24 mouse cellular contexts compared by ENCODE assay signal in the genomic region with DNA sequence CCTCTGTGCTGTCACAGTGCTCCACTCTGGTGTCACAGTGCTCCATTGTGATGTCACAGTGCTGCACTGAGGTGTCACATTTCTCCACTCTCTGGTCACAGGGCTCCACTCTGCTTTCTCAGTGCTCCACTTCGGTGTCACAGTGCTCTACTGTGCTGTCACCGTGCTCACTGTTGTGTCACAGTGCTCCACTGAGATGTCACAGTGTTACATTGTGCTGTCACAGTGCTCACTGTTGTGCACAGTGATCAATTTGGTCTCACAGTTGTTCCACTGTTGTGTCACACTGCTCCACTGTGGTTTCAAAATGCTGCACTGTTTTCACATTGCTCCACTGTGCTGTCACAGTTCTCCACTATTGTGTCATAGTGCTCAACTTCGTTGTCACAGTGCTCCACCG.
DNase-seq lines count a peak whose midpoint lies in the region; ATAC-seq and TF ChIP-seq lines count a peak whose summit lies in the region.
"Had no signal": no experiment of that assay in that cellular context is flagged by ENCODE, and none has a peak within 500 bp of the region (broad histone marks: within the 10 kb centered on the region; RNA-seq: fewer than 3 reads in every experiment).

No protein-coding gene starts in this region.

- no peak overlapping the region for H3K27ac ChIP-seq in midbrain, embryonic 10.5 days (replicated peaks)
- no peak overlapping the region for H3K27ac ChIP-seq in midbrain, postnatal 0 days (ENCODE audit: low read depth, low read length)
- no peak overlapping the region for H3K27ac ChIP-seq in liver, postnatal 0 days (ENCODE audit: low read depth)
- H3K27ac ChIP-seq: forebrain, embryonic 13.5 days; hindbrain, embryonic 12.5 days; liver, embryonic 14.5 days; lung, embryonic 15.5 days; macrophage; midbrain, embryonic 13.5 days; neural tube, embryonic 12.5 days had no signal

- peak; percentile 62 for DNase-seq in heart, adult 11 months
- no peak for DNase-seq in heart, postnatal 14 days
- peak; percentile 9 for DNase-seq in midbrain, embryonic 10.5 days (ENCODE audit: low spot score)
- no peak for DNase-seq in midbrain, postnatal 0 days (ENCODE audit: low spot score)
- peak; percentile 5 for DNase-seq in MN1 (ENCODE audit: low spot score)
- DNase-seq in liver, postnatal 0 days = peak; percentile 11
- DNase-seq in lung, postnatal 36 days = no peak
- no peak for DNase-seq in adrenal gland, adult 2 months
- DNase-seq: B cell, adult 2 months; cerebellum, adult 11 months; cerebellum, adult 9-11 months; kidney, adult 18-20 months; retina, postnatal 1 day; right cerebral cortex, postnatal 25 days; spleen, adult 18-20 months; thymus, postnatal 14 days had no signal

- intact Hi-C loops in heart, postnatal 14 days (cut with DNase I) = no loop called here

- H3K4me3 ChIP-seq in midbrain, embryonic 10.5 days = no peak overlapping the region
- H3K4me3 ChIP-seq in midbrain, postnatal 0 days (ENCODE audit: low read depth, low read length) = no peak overlapping the region
- no peak overlapping the region for H3K4me3 ChIP-seq in liver, postnatal 0 days (ENCODE audit: low read depth, low read length)
- H3K4me3 ChIP-seq: forebrain, embryonic 13.5 days; heart, embryonic 12.5 days; hindbrain, embryonic 12.5 days; lung, embryonic 15.5 days; midbrain, embryonic 13.5 days; neural tube, embryonic 12.5 days had no signal

- H3K4me2 ChIP-seq in midbrain, postnatal 0 days (ENCODE audit: low read depth, low read length, poor library complexity, severe bottlenecking) = no peak overlapping the region
- no peak overlapping the region for H3K4me2 ChIP-seq in liver, postnatal 0 days (ENCODE audit: low read depth, low read length)
- H3K4me2 ChIP-seq: forebrain, embryonic 13.5 days; heart, embryonic 12.5 days; hindbrain, embryonic 12.5 days; lung, embryonic 15.5 days; midbrain, embryonic 13.5 days; neural tube, embryonic 12.5 days had no signal

- no peaks in the 10 kb centered on the region for H3K36me3 ChIP-seq in midbrain, embryonic 10.5 days
- no peaks in the 10 kb centered on the region for H3K36me3 ChIP-seq in midbrain, postnatal 0 days (ENCODE audit: insufficient read depth, low read length)
- H3K36me3 ChIP-seq in liver, postnatal 0 days (replicated peaks; ENCODE audit: insufficient read depth, low read length) = no peaks in the 10 kb centered on the region
- H3K36me3 ChIP-seq: heart, embryonic 12.5 days; hindbrain, embryonic 12.5 days; lung, embryonic 15.5 days; midbrain, embryonic 13.5 days; neural tube, embryonic 12.5 days had no signal

- H3K4me1 ChIP-seq in midbrain, embryonic 10.5 days = no peaks in the 10 kb centered on the region
- no peaks in the 10 kb centered on the region for H3K4me1 ChIP-seq in midbrain, postnatal 0 days (ENCODE audit: insufficient read depth, low read length)
- H3K4me1 ChIP-seq in liver, postnatal 0 days (ENCODE audit: insufficient read depth) = no peaks in the 10 kb centered on the region
- H3K4me1 ChIP-seq: forebrain, embryonic 13.5 days; heart, embryonic 12.5 days; hindbrain, embryonic 12.5 days; lung, embryonic 15.5 days; midbrain, embryonic 13.5 days; neural tube, embryonic 12.5 days had no signal

- H3K27me3 ChIP-seq in midbrain, embryonic 10.5 days (ENCODE audit: low read depth, poor library complexity, severe bottlenecking) = no peaks in the 10 kb centered on the region
- H3K27me3 ChIP-seq in midbrain, postnatal 0 days (ENCODE audit: insufficient read depth, low read length) = no peaks in the 10 kb centered on the region
- H3K27me3 ChIP-seq in liver, postnatal 0 days (ENCODE audit: insufficient read depth, low read length) = no peaks in the 10 kb centered on the region
- H3K27me3 ChIP-seq: forebrain, embryonic 13.5 days; heart, embryonic 12.5 days; hindbrain, embryonic 12.5 days; lung, embryonic 15.5 days; midbrain, embryonic 13.5 days; neural tube, embryonic 12.5 days had no signal

- no peak overlapping the region for H3K9ac ChIP-seq in midbrain, postnatal 0 days (replicated peaks; ENCODE audit: low read length, poor library complexity, severe bottlenecking)
- H3K9ac ChIP-seq in liver, postnatal 0 days (replicated peaks) = no peak overlapping the region
- H3K9ac ChIP-seq: forebrain, embryonic 13.5 days; heart, embryonic 12.5 days; hindbrain, embryonic 12.5 days; liver, embryonic 14.5 days; lung, embryonic 15.5 days; midbrain, embryonic 13.5 days; neural tube, embryonic 12.5 days had no signal

- TF ChIP-seq EP300 in liver, postnatal 0 days (IDR thresholded peaks at IDR 0.05; ENCODE audit: low read depth) = no peak

- peaks cover 94% of the 10 kb centered on the region for H3K9me3 ChIP-seq in midbrain, embryonic 10.5 days (replicated peaks)
- peaks cover 25% of the 10 kb centered on the region; the same call in 1 of the 2 replicates for H3K9me3 ChIP-seq in midbrain, postnatal 0 days (ENCODE audit: low read length)
- H3K9me3 ChIP-seq in liver, postnatal 0 days (ENCODE audit: low read length) = no peaks in the 10 kb centered on the region

- TF ChIP-seq CTCF in midbrain, postnatal 0 days (IDR thresholded peaks at IDR 0.05) = no peak
- TF ChIP-seq CTCF in liver, postnatal 0 days (IDR thresholded peaks at IDR 0.05; ENCODE audit: low read depth) = no peak

- WGBS in midbrain, embryonic 10.5 days = 77% methylated on average over 4 of the region's 4 CpGs
- WGBS in midbrain, postnatal 0 days = 79% methylated on average over 4 of the region's 4 CpGs
- WGBS in liver, postnatal 0 days (ENCODE audit: insufficient replicate concordance) = 57% methylated on average over 4 of the region's 4 CpGs

- ATAC-seq in midbrain, postnatal 0 days (ENCODE audit: low FRiP score) = no peak
- no peak for ATAC-seq in liver, postnatal 0 days
- ATAC-seq: forebrain, embryonic 13.5 days had no signal

Comparison
In these comparisons a context has a peak if more than half of its experiments do, and no peak if none do; other contexts are left out.
1. DNase-seq: peak in heart, adult 11 months (single experiment), midbrain, embryonic 10.5 days (single experiment), MN1 (single experiment) and liver, postnatal 0 days (single experiment); none in heart, postnatal 14 days (0 of 2), midbrain, postnatal 0 days (single experiment), lung, postnatal 36 days (single experiment) and adrenal gland, adult 2 months (single experiment).